Mouse (Mus musculus) skeletal muscle tissue, adult 2 months (tissue): ENCODE measurements at regions not wholly inside any gene's neighbourhood (a gene's known extent, or its start where the extent isn't known, plus 50 kb on each side); places are given as distances from the start of the nearest gene placed in this dataset.
A peak's percentile ranks its signal among the peaks of the same experiment; 100 is the strongest.

ENCODE experiments used
- DNase-seq: peaks from one replicate; pipeline ENCODE4 v3.0.0-alpha.2; 2012; ENCODE audit warnings: low read depth, low spot score

- no peak for DNase-seq
These were observed 258.7 kb upstream of the Nt5e start for GRCm38 (mm10) chr9:88068322-88068721.

- peak; percentile 20 for DNase-seq
These were observed 258.1 kb upstream of the Nt5e start for GRCm38 (mm10) chr9:88068881-88069304.

DNA sequence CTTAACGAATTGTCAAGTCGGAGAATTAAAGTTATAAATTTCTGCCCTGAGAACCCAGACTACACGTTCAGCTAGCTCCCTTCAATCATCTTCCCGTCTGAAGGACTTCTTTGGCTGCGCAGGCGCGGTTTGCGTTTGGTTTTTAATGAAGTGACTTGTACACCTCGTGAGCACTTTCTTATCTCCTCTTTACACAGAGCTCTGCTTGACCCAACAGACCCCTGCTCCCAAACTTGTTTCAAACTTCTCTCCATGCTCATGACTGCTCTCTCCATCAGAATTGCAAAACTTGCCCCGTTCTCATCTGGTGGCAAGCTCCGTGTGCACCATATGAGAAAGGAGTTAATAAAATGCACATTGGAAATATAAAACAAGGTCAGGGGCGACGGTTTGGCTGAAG is 257.2 kb upstream of the Nt5e start:
- DNase-seq: no peak

DNA sequence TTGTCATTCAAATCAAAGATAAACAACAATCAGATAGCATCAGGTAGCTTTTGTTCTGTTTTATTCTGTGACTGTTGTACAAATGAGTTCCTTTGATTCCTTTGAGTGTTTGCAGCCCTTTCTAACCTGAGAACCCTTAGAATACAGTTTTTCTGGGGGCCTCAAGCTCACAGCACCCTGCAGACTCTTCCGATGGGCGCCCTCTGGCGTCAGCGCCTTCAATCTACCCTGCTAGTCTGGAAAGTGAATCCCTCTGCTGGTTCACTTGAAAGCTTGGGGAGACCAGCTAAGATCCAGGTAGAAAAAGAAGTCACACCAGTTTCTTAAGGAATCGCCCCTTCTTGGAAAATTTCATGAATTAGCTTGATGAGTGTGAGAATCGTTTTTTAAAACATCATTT is 253.8 kb upstream of the Nt5e start:
- no peak for DNase-seq

DNA sequence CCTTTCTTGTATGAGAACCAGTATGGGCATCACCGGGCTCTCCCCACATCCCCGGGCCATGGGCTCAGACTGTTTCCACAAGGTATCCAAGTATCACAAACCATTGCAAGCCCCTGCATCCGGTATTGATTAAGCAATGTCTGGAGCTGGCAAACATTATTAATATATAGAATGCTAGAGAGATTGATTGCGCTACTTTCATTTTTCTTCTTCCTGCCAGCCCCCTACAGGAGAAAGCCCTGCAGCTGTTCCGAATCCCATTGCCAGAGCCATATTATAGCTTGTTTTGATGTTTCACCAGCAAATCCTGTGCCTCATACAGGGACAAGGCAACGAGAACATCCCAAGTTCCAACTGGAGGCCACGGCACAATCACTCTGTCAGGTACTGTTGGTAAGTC is 253.4 kb upstream of the Nt5e start:
- no peak for DNase-seq

- no peak for DNase-seq
These were observed 244.0 kb upstream of the Nt5e start for GRCm38 (mm10) chr9:88082931-88083479.

GRCm38 (mm10) chr9:88085181-88085816 is 241.7 kb upstream of the Nt5e start:
- DNase-seq: peak; percentile 53

DNA sequence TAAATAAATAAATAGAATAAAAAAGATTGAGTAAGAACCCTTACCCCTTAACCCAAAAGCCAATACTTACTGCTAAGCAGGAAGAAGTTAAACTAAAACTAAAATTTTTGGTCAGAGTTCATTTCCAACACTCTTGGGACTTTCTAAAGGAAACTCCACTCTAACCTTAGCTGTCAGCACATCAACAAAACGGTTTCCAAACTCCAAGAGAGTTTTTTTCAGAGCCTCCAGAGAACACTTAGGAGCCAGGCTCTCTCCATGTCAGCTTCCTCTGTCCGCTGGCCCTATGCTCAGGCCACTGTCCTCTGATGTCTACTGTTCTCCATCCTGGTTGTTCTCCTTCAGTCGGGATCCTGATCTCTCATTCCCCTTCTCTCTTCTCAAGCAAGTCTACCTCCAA is 241.1 kb upstream of the Nt5e start:
- DNase-seq: peak; percentile 43

- peak; percentile 57 for DNase-seq
These were observed 235.0 kb upstream of the Nt5e start for GRCm38 (mm10) chr9:88091781-88092527.

DNA sequence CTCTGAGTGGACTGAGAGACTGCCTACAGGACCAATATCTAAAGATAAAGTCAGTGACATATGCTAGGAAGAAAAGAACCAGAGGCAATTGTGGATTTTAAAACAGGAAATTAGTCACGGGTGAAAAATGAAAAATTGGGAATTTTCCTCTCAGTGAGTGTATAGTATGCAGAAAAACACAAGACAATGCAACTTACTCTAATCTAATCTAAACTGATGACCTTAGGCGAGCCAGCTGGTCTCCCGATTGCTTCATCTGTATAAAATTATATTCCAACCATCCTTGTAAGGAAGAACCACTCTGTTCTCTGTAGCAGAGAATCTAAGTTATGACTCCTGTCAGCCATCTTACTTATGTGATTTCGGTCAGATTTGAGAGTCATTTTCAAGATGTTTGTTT is 234.4 kb upstream of the Nt5e start:
- no peak for DNase-seq

DNA sequence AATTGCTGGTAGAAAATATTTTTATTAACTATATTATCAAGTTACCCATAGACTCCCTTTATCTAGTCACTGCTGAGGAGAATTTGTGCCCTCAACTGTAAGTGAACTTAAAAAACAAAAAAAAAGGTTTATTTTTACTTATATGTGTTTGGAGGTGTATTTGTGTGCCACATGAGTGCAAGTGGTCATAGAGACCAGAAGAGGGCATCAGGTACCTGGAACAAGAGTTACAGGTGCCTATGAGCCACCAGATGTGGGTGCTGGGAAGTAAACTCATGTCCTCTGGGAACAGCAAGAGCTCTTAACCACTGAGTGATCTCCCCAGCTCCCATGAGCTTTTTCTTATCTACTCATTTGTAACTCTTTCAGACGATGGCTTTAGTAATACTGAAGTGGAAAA is 213.9 kb upstream of the Nt5e start:
- no peak for DNase-seq

DNA sequence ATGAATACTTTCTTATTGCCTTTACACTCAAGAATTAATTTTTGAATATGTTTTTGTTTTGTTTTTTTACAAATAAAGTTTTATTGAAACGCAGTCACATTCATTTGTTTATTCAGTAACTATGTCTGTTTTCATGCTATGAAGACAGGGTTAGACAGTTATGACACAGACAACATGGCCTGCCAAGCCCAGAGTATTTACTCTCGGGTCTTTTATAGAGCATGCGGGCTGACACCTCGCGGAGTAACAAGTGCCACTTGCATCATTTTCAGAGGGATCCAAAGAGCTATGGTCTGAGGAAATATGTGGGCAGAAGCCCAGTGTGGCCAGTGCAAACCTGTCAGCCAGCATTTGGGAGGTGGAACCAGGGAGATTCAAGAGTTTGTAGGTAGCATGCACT is 206.5 kb upstream of the Nt5e start:
- no peak for DNase-seq

DNA sequence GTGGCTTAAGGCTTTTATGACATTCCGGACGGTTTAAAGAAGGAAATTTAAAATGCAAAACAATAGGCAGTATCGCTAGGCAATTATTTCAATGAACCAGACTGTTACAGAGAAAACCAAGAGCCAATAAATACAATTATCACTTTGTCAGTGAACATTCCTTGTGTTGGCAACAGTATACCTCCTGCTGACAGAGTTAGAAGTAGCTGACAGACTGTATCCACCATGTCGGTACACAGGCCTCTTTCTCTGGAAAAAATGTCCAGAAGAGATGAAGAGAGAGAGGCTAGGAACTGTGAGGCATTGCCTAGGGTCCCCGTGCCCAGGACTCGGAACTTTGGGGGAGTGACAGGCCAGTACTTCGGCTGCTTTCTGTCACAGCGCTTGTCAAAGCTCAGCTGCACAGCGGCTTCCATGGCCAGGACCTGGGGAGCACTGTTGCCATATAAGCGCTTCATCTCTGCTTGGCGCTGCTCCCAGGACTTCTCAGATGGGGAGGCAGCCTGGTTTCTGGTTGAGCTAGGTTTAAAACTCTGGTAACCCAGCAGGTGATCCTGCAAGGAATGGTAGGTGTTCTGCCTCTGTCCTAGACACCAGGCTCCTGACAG is 205.9 kb upstream of the Nt5e start:
- no peak for DNase-seq

GRCm38 (mm10) chr9:88124322-88125005 is 202.5 kb upstream of the Nt5e start:
- DNase-seq: peak; percentile 68

- DNase-seq: no peak
These were observed 163.8 kb upstream of the Nt5e start for GRCm38 (mm10) chr9:88163025-88163780.

- DNase-seq: peak; percentile 56
These were observed 149.3 kb upstream of the Nt5e start for GRCm38 (mm10) chr9:88177575-88178254.

DNA sequence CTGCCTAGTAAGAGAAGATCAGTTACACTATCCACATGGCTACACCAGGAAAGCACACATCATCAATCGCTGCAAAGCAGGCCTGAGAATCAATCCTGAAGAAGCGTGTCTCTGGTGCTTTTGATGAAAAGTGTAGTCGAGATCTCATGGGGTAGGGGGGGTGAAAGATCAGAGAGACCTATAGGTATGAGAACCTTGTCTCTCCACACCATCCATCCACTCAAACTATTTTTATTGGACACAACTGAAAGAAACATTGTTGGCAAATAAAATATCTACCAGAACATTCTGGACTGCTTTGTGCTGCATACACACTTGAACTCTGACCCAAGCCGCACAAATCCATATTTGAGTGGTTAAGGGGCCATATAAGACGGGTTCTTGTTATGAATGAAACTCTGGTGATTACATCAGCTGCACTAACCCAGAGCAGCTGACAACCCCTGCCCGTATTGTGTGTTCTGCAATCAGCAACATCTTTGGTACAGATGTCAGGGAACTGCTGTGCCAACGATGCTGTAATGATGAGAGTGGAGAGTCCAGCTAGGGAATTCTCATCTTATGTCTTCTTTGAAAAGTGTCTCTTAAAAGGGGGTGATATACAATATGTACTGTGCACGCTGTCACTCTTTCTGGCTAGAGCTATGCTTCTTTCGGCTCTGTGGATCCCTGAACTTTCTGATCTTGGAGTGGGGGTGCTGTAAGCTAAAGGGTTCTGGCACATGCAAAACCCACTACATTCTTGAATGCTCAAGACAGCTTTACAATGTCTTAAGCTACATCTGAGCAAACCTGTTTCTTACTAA is 145.6 kb upstream of the Nt5e start:
- DNase-seq: peak; percentile 11

DNA sequence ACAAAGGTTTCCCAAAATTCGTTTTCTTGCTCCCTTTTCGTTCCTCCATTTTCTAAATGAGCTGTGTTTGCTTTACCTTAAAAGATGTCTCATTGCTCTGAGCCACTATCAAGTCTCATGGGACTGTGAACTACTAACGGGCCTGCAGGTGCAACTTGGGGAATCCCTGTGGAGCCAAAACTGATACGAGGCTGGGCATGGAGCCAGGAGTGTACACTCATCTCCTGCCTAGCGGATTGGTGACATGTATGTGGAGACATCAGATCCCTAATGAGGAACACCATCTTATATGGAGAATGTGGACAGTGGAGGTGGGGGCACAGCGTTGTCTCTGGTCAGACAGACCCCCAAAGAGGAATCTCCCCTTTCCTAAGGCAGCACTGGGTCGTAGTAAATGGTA is 119.6 kb upstream of the Nt5e start:
- no peak for DNase-seq

DNA sequence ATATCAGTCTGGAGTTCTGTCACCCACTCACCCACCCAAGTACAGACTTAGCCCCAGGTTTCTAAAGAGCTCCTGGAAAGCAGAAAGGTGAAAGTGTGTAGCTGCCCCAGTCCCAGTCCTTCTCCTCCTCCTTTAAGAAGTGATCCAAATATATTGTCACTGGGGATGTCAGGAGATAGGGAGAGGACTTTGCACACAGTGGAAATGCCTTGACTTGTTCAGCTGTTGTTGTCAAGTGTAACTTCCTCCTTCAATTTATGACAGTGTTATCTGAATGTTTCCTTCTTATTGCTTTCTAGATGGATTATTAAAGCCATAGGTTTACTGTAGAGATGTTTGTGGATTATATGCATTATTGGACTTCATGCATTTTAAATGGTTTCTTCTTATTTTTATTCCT is 119.0 kb upstream of the Nt5e start:
- no peak for DNase-seq

DNA sequence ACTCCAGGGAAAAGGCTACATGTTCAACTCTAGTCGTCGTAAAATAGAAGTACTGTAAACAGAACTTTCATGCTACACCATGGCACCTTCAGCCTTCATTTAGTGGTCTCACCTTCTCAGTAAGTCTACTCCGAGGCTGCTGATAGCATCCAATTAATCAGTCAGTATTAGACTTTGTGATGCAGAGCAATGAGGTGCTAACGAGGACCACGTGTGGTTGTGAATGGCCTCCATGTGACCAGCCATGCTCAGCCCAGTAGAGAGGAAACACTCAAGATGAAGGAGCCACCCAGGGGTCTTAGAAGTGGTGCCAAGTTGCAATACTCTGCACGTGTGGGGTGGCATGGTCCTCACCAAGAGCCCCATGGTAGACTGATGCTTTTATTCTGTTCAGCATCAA is 112.2 kb upstream of the Nt5e start:
- DNase-seq: no peak
